Mouse (Mus musculus) liver, adult 2 months (tissue): ENCODE results near the gene Sdhb.

Source experiments
- CTCF ChIP-seq: fragments of 200-500 bp; IDR thresholded peaks from 2 replicates; pipeline ENCODE4 v1.5.1; 2011; ENCODE audit warnings: low read depth, low read length, control low read depth
- POLR2A ChIP-seq: fragments of 200-500 bp; IDR thresholded peaks from 2 replicates; pipeline ENCODE4 v1.6.1; 2011; ENCODE audit warnings: low read length, control low read depth; ENCODE audit not compliant: insufficient read depth; ENCODE audit errors: extremely low read depth

- TF ChIP-seq CTCF: no peak
- TF ChIP-seq POLR2A: no peak
Observed at GRCm38 (mm10) chr4:140945571-140945970, 15.4 kb upstream of the Sdhb start.
